Mouse (Mus musculus): ENCODE measurements around the gene Ankrd13b. TPM values are rescaled to one million over a fixed set of nuclear protein-coding genes. Genes with fewer than 3 reads are reported as not detected.

Gene Ankrd13b
- polyA plus RNA-seq, 1 experiment from 2014 or later = 50.7 TPM

DNA sequence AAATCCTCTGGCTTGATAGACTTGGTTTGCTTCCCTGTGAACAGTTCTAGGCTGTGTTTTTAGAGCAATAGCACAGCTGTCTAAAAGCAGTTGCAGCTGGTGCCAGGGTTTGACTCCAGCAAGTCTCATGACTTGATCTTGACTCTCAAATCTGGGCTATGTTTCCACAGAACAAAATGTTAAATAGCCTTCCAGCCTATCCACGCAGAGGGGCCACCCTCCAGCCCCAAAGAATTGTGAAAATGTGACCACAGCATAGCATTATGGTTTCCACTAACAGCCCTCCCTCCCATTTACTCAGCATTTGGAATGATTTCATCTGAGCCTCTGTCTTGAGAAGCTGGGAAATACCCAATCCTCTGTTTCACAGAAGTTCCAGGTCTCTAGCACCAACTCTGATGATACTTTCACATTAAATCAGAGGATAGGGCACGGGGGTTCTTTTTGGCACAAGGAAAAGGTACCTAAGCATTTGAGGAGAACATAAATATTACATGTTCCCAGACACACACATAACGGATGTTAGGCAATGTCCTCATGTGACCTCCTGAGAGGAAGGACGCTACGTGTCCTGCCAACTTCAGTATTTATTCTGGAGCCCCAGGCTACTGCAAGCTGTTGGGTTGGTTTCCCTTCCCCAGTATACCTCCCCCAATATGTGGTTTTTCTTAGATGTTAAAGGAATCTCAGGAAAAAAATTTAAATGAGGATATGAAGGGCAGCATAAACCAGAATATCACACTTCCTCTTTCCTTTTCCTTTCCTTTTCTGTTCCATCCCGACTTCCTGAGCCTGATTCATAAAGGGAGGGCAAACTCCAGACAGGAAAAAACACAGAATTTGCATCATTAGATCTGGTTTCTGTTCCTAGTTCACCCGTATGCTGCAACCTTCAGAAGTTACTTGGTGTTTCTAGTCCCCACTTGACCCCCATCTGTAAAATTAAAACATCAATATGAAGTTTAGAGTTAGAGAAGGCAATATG lies 47.0 kb downstream of the Ankrd13b start:
- 76% methylated on average over 7 of the region's 7 CpGs for WGBS

DNA sequence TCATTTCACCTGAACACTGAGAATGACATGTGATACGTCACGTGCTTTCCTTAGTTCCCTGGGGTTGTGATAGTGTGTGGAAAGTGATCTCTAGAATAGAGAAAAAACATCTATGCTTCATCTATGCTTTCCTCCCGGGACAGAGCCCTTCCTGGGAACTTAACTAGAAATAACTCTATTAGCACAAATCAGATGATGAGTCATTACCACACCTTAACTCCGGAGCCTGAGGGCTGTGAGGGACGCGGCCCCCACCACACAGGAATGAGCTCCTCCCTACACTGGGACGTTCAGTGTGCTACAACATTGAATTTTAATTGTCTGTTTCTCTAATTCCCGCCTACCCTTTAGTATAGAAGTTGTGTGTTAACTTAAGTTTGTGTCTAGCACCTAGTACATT lies 48.5 kb downstream of the Ankrd13b start:
- Histone ChIP-seq H3K27me3 (no peaks in the 10 kb centered on the region), H3K9ac (no peak overlapping the region), H3K9me3 (no peaks in the 10 kb centered on the region), H3K4me3 (no peak overlapping the region), H3K36me3 (peaks cover 48% of the 10 kb centered on the region), H3K4me2 (no peak overlapping the region), H3K27ac (replicated peaks) (no peak overlapping the region), H3K4me1 (replicated peaks) (no peaks in the 10 kb centered on the region)
- 88% methylated on average over 8 of the region's 8 CpGs for WGBS
- ATAC-seq (ENCODE audit: low FRiP score, low read depth) = no peak

More for the DNA sequence above, 47.0 kb downstream of the Ankrd13b start:
- no peak for ATAC-seq (ENCODE audit: low FRiP score, low read depth)
- no peaks in the 10 kb centered on the region for H3K9me3 ChIP-seq
- no peaks in the 10 kb centered on the region for H3K27me3 ChIP-seq
- no peak overlapping the region for H3K27ac ChIP-seq (replicated peaks)
- peaks cover 47% of the 10 kb centered on the region for H3K36me3 ChIP-seq
- H3K4me2 ChIP-seq = no peak overlapping the region
- H3K9ac ChIP-seq = no peak overlapping the region
- no peaks in the 10 kb centered on the region for H3K4me1 ChIP-seq (replicated peaks)
- H3K4me3 ChIP-seq = no peak overlapping the region

DNA sequence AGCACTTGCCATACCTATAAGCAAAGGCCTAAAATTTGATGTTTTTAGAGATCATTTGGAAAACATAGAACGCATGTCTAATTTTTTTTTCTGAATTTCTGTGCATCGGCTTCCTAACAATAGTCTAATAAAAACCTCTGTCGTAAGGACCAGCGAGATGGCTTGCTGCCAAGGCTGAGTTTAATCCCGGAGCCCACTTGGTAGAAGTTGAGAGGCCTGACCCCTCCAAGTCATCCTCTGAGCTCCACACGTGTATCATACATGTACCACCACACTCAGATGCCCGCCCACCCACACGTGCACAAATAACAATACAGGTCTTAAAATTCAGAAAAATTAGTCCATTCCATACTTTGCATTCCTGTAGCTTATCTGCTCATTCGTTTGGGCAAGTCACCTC lies 49.4 kb downstream of the Ankrd13b start:
- Histone ChIP-seq H3K4me1 (replicated peaks) (no peaks in the 10 kb centered on the region), H3K27me3 (no peaks in the 10 kb centered on the region), H3K9me3 (no peaks in the 10 kb centered on the region), H3K27ac (replicated peaks) (no peak overlapping the region), H3K4me2 (no peak overlapping the region), H3K9ac (no peak overlapping the region), H3K36me3 (peaks cover 48% of the 10 kb centered on the region), H3K4me3 (no peak overlapping the region)
- WGBS = 90% methylated on average over 9 of the region's 9 CpGs
- no peak for ATAC-seq (ENCODE audit: low FRiP score, low read depth)

DNA sequence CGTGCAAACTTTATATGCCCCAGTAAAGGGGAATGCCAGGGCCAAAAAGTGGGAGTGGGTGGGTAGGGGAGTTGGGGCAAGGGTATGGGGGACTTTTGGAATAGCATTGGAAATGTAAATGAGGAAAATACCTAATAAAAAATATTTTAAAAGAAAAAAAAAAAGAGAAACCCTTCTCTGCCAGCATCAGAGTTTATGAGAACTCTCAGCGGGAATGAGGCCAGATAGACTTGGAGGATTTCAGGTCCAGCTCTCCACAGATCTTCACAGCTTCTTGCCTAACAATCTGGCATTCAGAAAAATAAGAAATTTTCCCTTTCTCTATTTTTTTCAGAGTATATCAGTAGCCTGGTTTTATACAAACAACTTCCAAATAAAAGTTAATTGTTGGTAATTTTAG lies 52.5 kb downstream of the Ankrd13b start:
- H3K27ac ChIP-seq (replicated peaks) = no peak overlapping the region
- no peaks in the 10 kb centered on the region for H3K4me1 ChIP-seq (replicated peaks)
- H3K36me3 ChIP-seq = peaks cover 38% of the 10 kb centered on the region
- ATAC-seq (ENCODE audit: low FRiP score, low read depth) = no peak
- no peak overlapping the region for H3K4me3 ChIP-seq
- no peak overlapping the region for H3K9ac ChIP-seq
- no peaks in the 10 kb centered on the region for H3K9me3 ChIP-seq
- WGBS = 97% methylated on average over 2 of the region's 2 CpGs
- no peak overlapping the region for H3K4me2 ChIP-seq
- H3K27me3 ChIP-seq = no peaks in the 10 kb centered on the region

DNA sequence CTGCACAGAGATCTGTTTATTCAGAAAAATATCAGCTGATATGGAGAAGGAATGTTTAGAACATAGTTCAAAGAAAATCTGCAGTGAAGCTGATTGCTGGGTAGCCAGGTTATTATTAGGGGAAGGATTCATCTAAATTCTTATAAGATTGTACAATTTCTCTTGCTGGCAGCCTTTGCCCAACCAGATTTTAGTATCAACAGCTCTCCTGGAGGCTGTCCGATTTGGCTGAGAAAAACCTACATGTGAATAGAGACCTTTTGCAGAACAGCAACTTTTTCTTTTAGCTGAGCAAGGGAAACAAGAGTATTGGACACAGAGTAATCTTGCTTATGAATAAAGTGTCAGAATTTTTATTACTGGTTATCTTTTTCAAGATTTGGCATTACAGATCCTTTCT lies 61.0 kb downstream of the Ankrd13b start:
- Histone ChIP-seq H3K4me2 (no peak overlapping the region), H3K4me1 (replicated peaks) (no peaks in the 10 kb centered on the region), H3K36me3 (peaks cover 32% of the 10 kb centered on the region), H3K9me3 (no peaks in the 10 kb centered on the region), H3K27me3 (no peaks in the 10 kb centered on the region), H3K27ac (replicated peaks) (no peak overlapping the region), H3K9ac (no peak overlapping the region), H3K4me3 (no peak overlapping the region)
- WGBS = 90% methylated on average over 1 of the region's 1 CpGs
- ATAC-seq (ENCODE audit: low FRiP score, low read depth) = no peak

DNA sequence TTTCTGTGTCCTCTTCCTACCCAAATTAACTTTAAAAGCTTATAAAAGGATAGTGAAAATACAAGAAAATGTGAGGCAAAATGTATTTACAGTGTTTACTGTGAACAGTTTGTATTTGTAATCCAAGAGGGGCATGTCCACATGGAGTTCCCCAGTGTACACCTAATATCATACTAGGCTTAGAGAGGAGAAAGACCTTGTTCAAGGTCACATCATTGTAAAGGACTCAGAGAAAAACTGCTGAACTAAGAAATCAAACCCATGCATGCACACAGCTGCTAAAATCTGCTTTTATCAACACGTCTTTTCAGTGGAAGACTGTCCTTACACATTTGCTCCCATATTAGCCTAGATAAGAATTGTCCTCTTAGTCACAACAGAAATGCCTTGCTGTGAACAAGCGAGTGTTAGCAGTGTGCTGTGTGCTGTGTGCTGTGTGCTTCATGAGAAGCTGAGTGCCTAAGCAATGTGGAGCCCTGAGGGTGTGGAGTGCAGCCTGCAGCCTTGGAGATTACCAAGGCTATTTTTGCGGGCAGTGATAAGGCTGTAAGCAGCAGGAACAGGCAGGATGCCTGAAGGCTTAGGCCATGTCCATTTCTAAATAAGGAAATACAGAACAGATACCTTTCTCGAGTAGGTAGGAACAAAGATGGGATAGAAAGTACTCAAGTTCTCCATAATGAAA lies 66.2 kb downstream of the Ankrd13b start:
- H3K4me2 ChIP-seq = no peak overlapping the region
- H3K9ac ChIP-seq = no peak overlapping the region
- 88% methylated on average over 4 of the region's 4 CpGs for WGBS
- H3K4me1 ChIP-seq (replicated peaks) = no peaks in the 10 kb centered on the region
- no peaks in the 10 kb centered on the region for H3K27me3 ChIP-seq
- H3K27ac ChIP-seq (replicated peaks) = no peak overlapping the region
- ATAC-seq (ENCODE audit: low FRiP score, low read depth) = no peak
- peaks cover 29% of the 10 kb centered on the region; the same call in 1 of the 2 replicates for H3K36me3 ChIP-seq
- H3K9me3 ChIP-seq = no peaks in the 10 kb centered on the region
- H3K4me3 ChIP-seq = no peak overlapping the region

Other genes with a start within 250 kb of the Ankrd13b start
- 0.99 and 1.0 TPM in 2 replicates for gene Coro6, start 27.3 kb downstream of the Ankrd13b start, polyA plus RNA-seq (2015; fragmentation: Nextera tagmentation; extraction: Ambion mirVana)
- 16.4 and 18.1 TPM in 2 replicates for gene Git1, start 3.9 kb upstream of the Ankrd13b start, polyA plus RNA-seq (2015; fragmentation: Nextera tagmentation; extraction: Ambion mirVana)
- 2.7 TPM in 2 replicates for gene Abhd15, start 25.4 kb upstream of the Ankrd13b start, polyA plus RNA-seq (2015; fragmentation: Nextera tagmentation; extraction: Ambion mirVana)
- 16.8 and 19.6 TPM in 2 replicates for gene Trp53i13, start 26.3 kb upstream of the Ankrd13b start, polyA plus RNA-seq (2015; fragmentation: Nextera tagmentation; extraction: Ambion mirVana)
- gene Gm10392, start 29.5 kb upstream of the Ankrd13b start, polyA plus RNA-seq (2015; fragmentation: Nextera tagmentation; extraction: Ambion mirVana) = 0.12 and 0.16 TPM in 2 replicates
- gene Taok1, start 118.1 kb upstream of the Ankrd13b start, polyA plus RNA-seq (2015; fragmentation: Nextera tagmentation; extraction: Ambion mirVana) = 20.3 and 20.8 TPM in 2 replicates
- gene Nufip2, start 196.5 kb upstream of the Ankrd13b start, polyA plus RNA-seq (2015; fragmentation: Nextera tagmentation; extraction: Ambion mirVana) = 3.2 and 4.8 TPM in 2 replicates
- gene Cryba1, start 235.6 kb upstream of the Ankrd13b start, polyA plus RNA-seq (2015; fragmentation: Nextera tagmentation; extraction: Ambion mirVana) = 0.29 and 0.34 TPM in 2 replicates

All from hindbrain, embryonic 15.5 days (tissue).